Mouse (Mus musculus) testis, adult 2 months (tissue): ENCODE measurements around the gene Ell. TPM values are rescaled to one million over a fixed set of nuclear protein-coding genes. Genes with fewer than 3 reads are reported as not detected.
A peak's percentile ranks its signal among the peaks of the same experiment; 100 is the strongest.

ENCODE experiments used
- H3K27ac ChIP-seq: fragments of 200-500 bp; 2 replicates; pipeline ENCODE4 v1.5.1; 2012; ENCODE audit warnings: low read depth, low read length; ENCODE audit not compliant: control insufficient read depth, insufficient read depth
- H3K27me3 ChIP-seq: fragments of 200-500 bp; 2 replicates; pipeline ENCODE4 v1.6.1; 2012; ENCODE audit warnings: mild to moderate bottlenecking, low read length, moderate library complexity; ENCODE audit not compliant: control insufficient read depth, insufficient read depth
- H3K36me3 ChIP-seq: fragments of 200-500 bp; 2 replicates; pipeline ENCODE4 v1.6.1; 2012; ENCODE audit warnings: mild to moderate bottlenecking, low read length; ENCODE audit not compliant: control insufficient read depth, insufficient read depth
- H3K4me1 ChIP-seq: fragments of 200-500 bp; 2 replicates; pipeline ENCODE4 v1.6.1; 2012; ENCODE audit warnings: low read length; ENCODE audit not compliant: control insufficient read depth, insufficient read depth
- H3K4me3 ChIP-seq: fragments of 200-500 bp; 2 replicates; pipeline ENCODE4 v1.5.1; 2012; ENCODE audit warnings: low read depth, mild to moderate bottlenecking, low read length, moderate library complexity, mixed read lengths; ENCODE audit not compliant: control insufficient read depth
- CTCF ChIP-seq: fragments of 200-500 bp; IDR thresholded peaks from 2 replicates; pipeline ENCODE4 v1.5.1; 2012; ENCODE audit warnings: low read depth, mild to moderate bottlenecking, inconsistent platforms, low read length, moderate library complexity; ENCODE audit not compliant: control insufficient read depth, insufficient read depth, insufficient replicate concordance
- POLR2A ChIP-seq: fragments of 200-500 bp; IDR thresholded peaks from 2 replicates; pipeline ENCODE4 v1.6.1; 2012; ENCODE audit warnings: low read depth, mild to moderate bottlenecking, inconsistent platforms, low read length, moderate library complexity; ENCODE audit not compliant: control insufficient read depth
- polyA plus RNA-seq: library from polyadenylated mRNA; depleted of rRNA; stranded (reverse); fragments of >200 nt; gene quantifications from 2 replicates; pipeline ENCODE4 v1.2.3, GENCODE M21; 2012

The Ell gene
- polyA plus RNA-seq, 1 experiment = 42.5 TPM

GRCm38 (mm10) chr8:70596775-70597416, 57.6 kb downstream of the Ell start:
- peaks cover 80% of the 10 kb centered on the region for H3K4me1 ChIP-seq
- H3K27me3 ChIP-seq = no peaks in the 10 kb centered on the region
- TF ChIP-seq CTCF (no peak), POLR2A (no peak)
- H3K36me3 ChIP-seq = no peaks in the 10 kb centered on the region
- H3K4me3 ChIP-seq = no peak overlapping the region; the same call in 1 of the 2 replicates
- no peak overlapping the region for H3K27ac ChIP-seq

- peaks cover 82% of the 10 kb centered on the region for H3K4me1 ChIP-seq
- H3K27me3 ChIP-seq = no peaks in the 10 kb centered on the region
- H3K27ac ChIP-seq = peak overlapping the region; percentile 26; the same call in 1 of the 2 replicates
- peak overlapping the region; percentile 50 for H3K4me3 ChIP-seq
- H3K36me3 ChIP-seq = no peaks in the 10 kb centered on the region
- TF ChIP-seq POLR2A = no peak
These were observed 58.4 kb downstream of the Ell start for GRCm38 (mm10) chr8:70597417-70598272.

- Histone ChIP-seq H3K4me3 (peak overlapping the region; percentile 50), H3K27me3 (no peaks in the 10 kb centered on the region), H3K27ac (peak overlapping the region; percentile 26; the same call in 1 of the 2 replicates), H3K4me1 (peaks cover 76% of the 10 kb centered on the region), H3K36me3 (no peaks in the 10 kb centered on the region)
- TF ChIP-seq CTCF = peak; percentile 55; the same call in 1 of the 2 replicates
- TF ChIP-seq POLR2A = no peak
These were observed 59.0 kb downstream of the Ell start for GRCm38 (mm10) chr8:70598283-70598682.

GRCm38 (mm10) chr8:70598722-70599121, 59.5 kb downstream of the Ell start:
- H3K36me3 ChIP-seq = no peaks in the 10 kb centered on the region
- H3K27me3 ChIP-seq = no peaks in the 10 kb centered on the region
- H3K4me3 ChIP-seq = peak overlapping the region; percentile 50
- TF ChIP-seq CTCF = no peak
- no peak for TF ChIP-seq POLR2A
- peaks cover 72% of the 10 kb centered on the region for H3K4me1 ChIP-seq
- H3K27ac ChIP-seq = no peak overlapping the region

GRCm38 (mm10) chr8:70599507-70600290, 60.4 kb downstream of the Ell start:
- Histone ChIP-seq H3K27me3 (no peaks in the 10 kb centered on the region), H3K4me1 (peaks cover 71% of the 10 kb centered on the region), H3K27ac (no peak overlapping the region), H3K4me3 (no peak overlapping the region), H3K36me3 (no peaks in the 10 kb centered on the region)
- TF ChIP-seq CTCF (no peak), POLR2A (no peak)

- Histone ChIP-seq H3K4me3 (no peak overlapping the region), H3K36me3 (no peaks in the 10 kb centered on the region), H3K27me3 (no peaks in the 10 kb centered on the region), H3K4me1 (peaks cover 63% of the 10 kb centered on the region), H3K27ac (no peak overlapping the region)
- TF ChIP-seq POLR2A (no peak), CTCF (no peak)
These were observed 61.4 kb downstream of the Ell start for GRCm38 (mm10) chr8:70600473-70601270.

- TF ChIP-seq CTCF (no peak), POLR2A (no peak)
- H3K27me3 ChIP-seq = no peaks in the 10 kb centered on the region
- peak overlapping the region; percentile 11; the same call in 1 of the 2 replicates for H3K4me3 ChIP-seq
- H3K4me1 ChIP-seq = peaks cover 57% of the 10 kb centered on the region
- H3K27ac ChIP-seq = no peak overlapping the region
- H3K36me3 ChIP-seq = no peaks in the 10 kb centered on the region
These were observed 62.0 kb downstream of the Ell start for GRCm38 (mm10) chr8:70601271-70601649.
